Mouse (Mus musculus) liver, adult 2 months (tissue): Measurements from ENCODE around the gene Wbp1l.

Experiments
- CTCF ChIP-seq: fragments of 200-500 bp; IDR thresholded peaks from 2 replicates; pipeline ENCODE4 v1.5.1; 2011; ENCODE audit warnings: low read depth, low read length, control low read depth
- POLR2A ChIP-seq: fragments of 200-500 bp; IDR thresholded peaks from 2 replicates; pipeline ENCODE4 v1.6.1; 2011; ENCODE audit warnings: low read length, control low read depth; ENCODE audit not compliant: insufficient read depth; ENCODE audit errors: extremely low read depth

- TF ChIP-seq POLR2A = no peak
- no peak for TF ChIP-seq CTCF
Observed at GRCm38 (mm10) chr19:46572548-46572947, 26.3 kb upstream of the Wbp1l start.
